In the genomic region with DNA sequence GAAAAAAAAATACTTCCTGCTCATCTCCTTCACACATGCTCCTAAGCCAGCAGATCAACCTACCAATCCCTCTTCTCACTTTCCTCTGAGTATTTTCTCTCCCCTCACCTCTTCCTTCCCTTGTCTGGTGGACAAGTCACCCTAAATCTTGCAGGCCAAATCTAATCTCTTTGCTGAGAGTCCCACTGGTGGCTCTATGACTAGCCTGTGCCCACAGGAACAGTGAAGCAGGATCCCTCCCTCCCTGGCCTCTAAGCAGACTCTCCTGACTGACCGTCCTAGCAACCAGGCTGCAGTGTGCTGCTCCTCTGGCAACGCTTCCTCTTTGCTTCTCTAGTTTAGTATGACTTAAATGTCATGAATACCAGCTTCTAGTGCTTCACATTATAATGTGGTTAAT, we compare ENCODE assay signal across 14 mouse cellular contexts. TPM values are rescaled to one million over a fixed set of nuclear protein-coding genes. Genes with fewer than 3 reads are reported as not detected.
A peak's percentile ranks its signal among the peaks of the same experiment; 100 is the strongest.
DNase-seq lines count a peak whose midpoint lies in the region; ATAC-seq and TF ChIP-seq lines count a peak whose summit lies in the region.
"Had no signal": no experiment of that assay in that cellular context is flagged by ENCODE, and none has a peak within 500 bp of the region (broad histone marks: within the 10 kb centered on the region; RNA-seq: fewer than 3 reads in every experiment).

No protein-coding gene starts in this region.

- H3K4me3 ChIP-seq in midbrain, embryonic 11.5 days (ENCODE audit: low read depth, low read length) = no peak overlapping the region
- no peak overlapping the region for H3K4me3 ChIP-seq in midbrain, embryonic 14.5 days (replicated peaks; ENCODE audit: low read depth, low read length)
- no peak overlapping the region for H3K4me3 ChIP-seq in olfactory bulb, adult 2 months (ENCODE audit: insufficient read depth, low read depth, low read length)
- H3K4me3 ChIP-seq: embryonic facial prominence, embryonic 15.5 days; kidney, embryonic 15.5 days; liver, embryonic 12.5 days had no signal

- H3K9ac ChIP-seq in midbrain, embryonic 11.5 days (ENCODE audit: low read length) = no peak overlapping the region
- no peak overlapping the region for H3K9ac ChIP-seq in midbrain, embryonic 14.5 days (replicated peaks; ENCODE audit: low read length)
- H3K9ac ChIP-seq: embryonic facial prominence, embryonic 15.5 days; kidney, embryonic 15.5 days; liver, embryonic 12.5 days had no signal

- ATAC-seq in midbrain, embryonic 11.5 days (ENCODE audit: low FRiP score) = no peak
- no peak for ATAC-seq in midbrain, embryonic 14.5 days (ENCODE audit: low FRiP score, low TSS enrichment)
- ATAC-seq: liver, embryonic 12.5 days had no signal

- peak; percentile 83 for DNase-seq in heart, adult 11 months
- no peak for DNase-seq in heart, adult 8-10 months (ENCODE audit: low spot score)
- DNase-seq in midbrain, embryonic 11.5 days (ENCODE audit: low spot score, missing footprints) = peak; percentile 69
- DNase-seq in midbrain, embryonic 14.5 days = no peak
- peak; percentile 59 for DNase-seq in induced T-regulatory cell, adult 2 months (ENCODE audit: low read depth)
- no peak for DNase-seq in lung, postnatal 36 days
- DNase-seq: adrenal gland, adult 2 months; cerebellum, adult 2 months; lung, postnatal 10 days; retina, postnatal 1 day had no signal

- H3K4me2 ChIP-seq in midbrain, embryonic 11.5 days = no peak overlapping the region
- H3K4me2 ChIP-seq in midbrain, embryonic 14.5 days (ENCODE audit: low read length) = no peak overlapping the region
- H3K4me2 ChIP-seq: embryonic facial prominence, embryonic 15.5 days; kidney, embryonic 15.5 days; liver, embryonic 12.5 days had no signal

- H3K4me1 ChIP-seq in midbrain, embryonic 11.5 days (ENCODE audit: control insufficient read depth, insufficient read depth, low read length) = no peaks in the 10 kb centered on the region
- no peaks in the 10 kb centered on the region for H3K4me1 ChIP-seq in midbrain, embryonic 14.5 days (ENCODE audit: control insufficient read depth, insufficient read depth, low read length)
- peaks cover 15% of the 10 kb centered on the region for H3K4me1 ChIP-seq in olfactory bulb, adult 2 months (ENCODE audit: control insufficient read depth, insufficient read depth, low read length)

- TF ChIP-seq POLR2A in olfactory bulb, adult 2 months (IDR thresholded peaks at IDR 0.05; ENCODE audit: insufficient read depth, low read depth, low read length) = no peak

- WGBS in midbrain, embryonic 11.5 days = 62% methylated on average over 2 of the region's 2 CpGs
- 53% methylated on average over 2 of the region's 2 CpGs for WGBS in midbrain, embryonic 14.5 days
- WGBS in olfactory bulb, adult 2 months = 32% methylated on average over 2 of the region's 2 CpGs

- H3K27me3 ChIP-seq in midbrain, embryonic 11.5 days (ENCODE audit: control insufficient read depth, insufficient read depth, low read length) = no peaks in the 10 kb centered on the region
- H3K27me3 ChIP-seq in midbrain, embryonic 14.5 days (ENCODE audit: control insufficient read depth, insufficient read depth, low read length) = no peaks in the 10 kb centered on the region
- H3K27me3 ChIP-seq: embryonic facial prominence, embryonic 15.5 days; kidney, embryonic 15.5 days; liver, embryonic 12.5 days had no signal

- TF ChIP-seq CTCF in olfactory bulb, adult 2 months (IDR thresholded peaks at IDR 0.05; ENCODE audit: insufficient read depth, low read depth, low read length) = no peak

- no peak overlapping the region for H3K27ac ChIP-seq in midbrain, embryonic 11.5 days (ENCODE audit: low read depth, low read length)
- no peak overlapping the region for H3K27ac ChIP-seq in midbrain, embryonic 14.5 days (replicated peaks; ENCODE audit: low read depth, low read length)
- H3K27ac ChIP-seq in olfactory bulb, adult 2 months (ENCODE audit: insufficient read depth, low read depth, low read length) = peak overlapping the region; percentile 51; the same call in 1 of the 2 replicates
- H3K27ac ChIP-seq: embryonic facial prominence, embryonic 15.5 days; kidney, embryonic 15.5 days; liver, embryonic 12.5 days had no signal

- H3K36me3 ChIP-seq in midbrain, embryonic 11.5 days (ENCODE audit: control insufficient read depth, insufficient read depth, low read length) = no peaks in the 10 kb centered on the region
- no peaks in the 10 kb centered on the region for H3K36me3 ChIP-seq in midbrain, embryonic 14.5 days (ENCODE audit: control insufficient read depth, insufficient read depth, low read length)
- H3K36me3 ChIP-seq: embryonic facial prominence, embryonic 15.5 days; kidney, embryonic 15.5 days; liver, embryonic 12.5 days had no signal

- no peaks in the 10 kb centered on the region for H3K9me3 ChIP-seq in midbrain, embryonic 11.5 days (ENCODE audit: control insufficient read depth, low read length)
- H3K9me3 ChIP-seq in midbrain, embryonic 14.5 days (ENCODE audit: control insufficient read depth, low read length) = no peaks in the 10 kb centered on the region
- H3K9me3 ChIP-seq: embryonic facial prominence, embryonic 15.5 days; kidney, embryonic 15.5 days; liver, embryonic 12.5 days had no signal

RNA-seq across cellular contexts. Expression of gene Ankrd11, which starts 54.8 kb away (rescaled TPM):
- total RNA-seq in heart, adult 8-10 months (2022) = 10 to 100 TPM; 71.5 to 75.9 (median 75.2) TPM
- polyA plus RNA-seq in midbrain, embryonic 11.5 days (2014; fragmentation: Nextera tagmentation; extraction: Ambion mirVana) = 61.9 and 72.0 TPM in 2 replicates
- polyA plus RNA-seq in midbrain, embryonic 14.5 days (2014; fragmentation: Nextera tagmentation; extraction: Ambion mirVana) = 42.4 and 46.2 TPM in 2 replicates
- polyA plus RNA-seq in olfactory bulb, adult 2 months (2012; ENCODE audit: insufficient read depth, insufficient read length, low replicate concordance, missing spikeins) = 219 and 228 TPM in 2 replicates

Comparison
In these comparisons a context has a peak if more than half of its experiments do, and no peak if none do; other contexts are left out.
1. DNase-seq: peak in heart, adult 11 months (single experiment), midbrain, embryonic 11.5 days (single experiment) and induced T-regulatory cell, adult 2 months (single experiment); none in heart, adult 8-10 months (single experiment), midbrain, embryonic 14.5 days (single experiment) and lung, postnatal 36 days (single experiment).